Mouse (Mus musculus) layer of hippocampus, postnatal 36 days (tissue): Measurements from ENCODE around the gene Slc46a1. TPM values are rescaled to one million over a fixed set of nuclear protein-coding genes. Genes with fewer than 3 reads are reported as not detected.

Experiments
- DNase-seq, 2 experiments: peaks; one replicate each; pipeline ENCODE4 v3.0.0; 2022
- total RNA-seq, 2 experiments: library from RNA; stranded (reverse); gene quantifications; 2 replicates each; pipeline ENCODE4 v1.2.3; 2021

Gene Slc46a1
- total RNA-seq = 10 to 100 TPM in 1 of 2 experiments, 1 to 10 TPM in 1; 9.5 to 11.3 TPM

GRCm38 (mm10) chr11:78465568-78466180 lies at the start of gene Slc46a1:
TSS of gene Slc46a1 (plus strand) at chr11:78465697.
- peak; percentile 73 to 74 for DNase-seq

- no peak for DNase-seq
Observed at GRCm38 (mm10) chr11:78416854-78417253, 48.6 kb upstream of the Slc46a1 start.

- no peak for DNase-seq
Observed at GRCm38 (mm10) chr11:78420263-78420889, 45.1 kb upstream of the Slc46a1 start.

- no peak for DNase-seq
Observed at GRCm38 (mm10) chr11:78421201-78422009, 44.1 kb upstream of the Slc46a1 start.

- no peak for DNase-seq
Observed at GRCm38 (mm10) chr11:78422055-78422819, 43.3 kb upstream of the Slc46a1 start, which contains the start of gene Slc13a2. TSS of gene Slc13a2 (minus strand) at chr11:78422217.

- peak; percentile 12 to 19 for DNase-seq
Observed at GRCm38 (mm10) chr11:78424352-78424751, 41.1 kb upstream of the Slc46a1 start.

GRCm38 (mm10) chr11:78425572-78425971 lies 39.9 kb upstream of the Slc46a1 start:
- no peak for DNase-seq

GRCm38 (mm10) chr11:78427655-78428054 lies 37.8 kb upstream of the Slc46a1 start:
- no peak for DNase-seq

GRCm38 (mm10) chr11:78428309-78428708 lies 37.2 kb upstream of the Slc46a1 start:
- no peak for DNase-seq

- DNase-seq = no peak
Observed at GRCm38 (mm10) chr11:78430195-78430878, 35.2 kb upstream of the Slc46a1 start.

GRCm38 (mm10) chr11:78431176-78431575 lies 34.3 kb upstream of the Slc46a1 start:
- DNase-seq = no peak

- no peak for DNase-seq
Observed at GRCm38 (mm10) chr11:78434052-78434451, 31.4 kb upstream of the Slc46a1 start.

GRCm38 (mm10) chr11:78435776-78436349 lies 29.6 kb upstream of the Slc46a1 start:
- DNase-seq = no peak

GRCm38 (mm10) chr11:78437182-78437581 lies 28.3 kb upstream of the Slc46a1 start:
- DNase-seq = no peak

- no peak for DNase-seq
Observed at GRCm38 (mm10) chr11:78438399-78438930, 27.0 kb upstream of the Slc46a1 start.

- no peak for DNase-seq
Observed at GRCm38 (mm10) chr11:78443115-78443514, 22.4 kb upstream of the Slc46a1 start.

- no peak for DNase-seq
Observed at GRCm38 (mm10) chr11:78447168-78447567, 18.3 kb upstream of the Slc46a1 start.

- no peak for DNase-seq
Observed at GRCm38 (mm10) chr11:78448242-78448641, 17.3 kb upstream of the Slc46a1 start.

- no peak for DNase-seq
Observed at GRCm38 (mm10) chr11:78450337-78450736, 15.2 kb upstream of the Slc46a1 start.

GRCm38 (mm10) chr11:78453675-78454074 lies 11.8 kb upstream of the Slc46a1 start:
- peak in 1 of 2 experiments; percentile 43 for DNase-seq

GRCm38 (mm10) chr11:78454276-78454675 lies 11.2 kb upstream of the Slc46a1 start:
- DNase-seq = no peak
